Mouse (Mus musculus) ES-Bruce4 (cell line): ENCODE measurements around the gene Gm3629. TPM values are rescaled to one million over a fixed set of nuclear protein-coding genes. Genes with fewer than 3 reads are reported as not detected.
"Not testable (repeated sequence)": the region's sequence is repeated elsewhere in the genome, so short reads cannot be mapped to it uniquely, and the experiment has no call there.

Source experiments
- H3K27ac ChIP-seq: 2 replicates; pipeline ENCODE4 v1.5.1; 2012; ENCODE audit warnings: low read length, inconsistent platforms; ENCODE audit not compliant: insufficient read depth
- H3K27me3 ChIP-seq: 2 replicates; pipeline ENCODE4 v1.6.1; 2012; ENCODE audit warnings: mild to moderate bottlenecking, low read length, inconsistent platforms; ENCODE audit not compliant: control insufficient read depth, poor library complexity, insufficient read depth, severe bottlenecking
- H3K36me3 ChIP-seq: 2 replicates; pipeline ENCODE4 v1.6.1; 2012; ENCODE audit warnings: inconsistent platforms, mild to moderate bottlenecking, low read length, moderate library complexity; ENCODE audit not compliant: control insufficient read depth, poor library complexity, insufficient read depth, severe bottlenecking
- H3K4me1 ChIP-seq: one replicate; pipeline ENCODE4 v1.8.1; 2011; ENCODE audit warnings: low read length; ENCODE audit not compliant: control insufficient read depth, insufficient read depth
- H3K4me3 ChIP-seq: 2 replicates; pipeline ENCODE4 v1.5.1; 2011; ENCODE audit warnings: low read depth, mild to moderate bottlenecking, low read length
- H3K9ac ChIP-seq: 2 replicates; pipeline ENCODE4 v1.6.1; 2012; ENCODE audit warnings: low read depth, mild to moderate bottlenecking, inconsistent platforms; ENCODE audit not compliant: poor library complexity, severe bottlenecking
- H3K9me3 ChIP-seq: replicated peaks from 2 replicates; pipeline ENCODE4 v1.6.1; 2012; ENCODE audit warnings: mild to moderate bottlenecking, low read length, inconsistent platforms; ENCODE audit not compliant: control insufficient read depth, poor library complexity, insufficient read depth, severe bottlenecking
- polyA plus RNA-seq: library from polyadenylated mRNA; stranded (reverse); fragments of >200 nt; gene quantifications from 2 replicates; pipeline ENCODE4 v1.2.4, GENCODE M21; 2011; ENCODE audit warnings: low read depth; ENCODE audit not compliant: missing spikeins, insufficient read depth, insufficient read length

The Gm3629 gene
- polyA plus RNA-seq: not detected in 2 replicates

GRCm38 (mm10) chr14:6590513-6590912 lies at the start of gene Gm3629:
Gene Gm3629, minus strand, starts transcription at chr14:6590613.
- not testable (repeated sequence) for H3K36me3 ChIP-seq, H3K9ac ChIP-seq, H3K27me3 ChIP-seq, H3K4me3 ChIP-seq, H3K9me3 ChIP-seq, H3K4me1 ChIP-seq, H3K27ac ChIP-seq

- not testable (repeated sequence) for H3K4me3 ChIP-seq, H3K9ac ChIP-seq, H3K27ac ChIP-seq, H3K9me3 ChIP-seq, H3K4me1 ChIP-seq, H3K27me3 ChIP-seq, H3K36me3 ChIP-seq
Measured at GRCm38 (mm10) chr14:6622318-6622717, 31.9 kb upstream of the Gm3629 start, which contains the start of gene Gm3460. Gene Gm3460, minus strand, starts transcription at chr14:6622418.

- not testable (repeated sequence) for H3K9me3 ChIP-seq, H3K27ac ChIP-seq, H3K27me3 ChIP-seq, H3K36me3 ChIP-seq, H3K4me3 ChIP-seq, H3K4me1 ChIP-seq, H3K9ac ChIP-seq
Measured at GRCm38 (mm10) chr14:6606436-6606835, 16.0 kb upstream of the Gm3629 start.

GRCm38 (mm10) chr14:6605004-6605403 lies 14.6 kb upstream of the Gm3629 start:
- H3K36me3 ChIP-seq, H3K9me3 ChIP-seq, H3K4me3 ChIP-seq, H3K27ac ChIP-seq, H3K27me3 ChIP-seq, H3K4me1 ChIP-seq: not testable (repeated sequence)
- H3K9ac ChIP-seq: peak overlapping the region; percentile 65; the same call in 1 of the 2 replicates

- Histone ChIP-seq H3K9ac (peak overlapping the region; percentile 65; the same call in 1 of the 2 replicates), H3K4me3 (peak overlapping the region; percentile 39; the same call in 1 of the 2 replicates)
- not testable (repeated sequence) for H3K27me3 ChIP-seq, H3K27ac ChIP-seq, H3K4me1 ChIP-seq, H3K9me3 ChIP-seq, H3K36me3 ChIP-seq
Measured at GRCm38 (mm10) chr14:6604551-6604950, 14.1 kb upstream of the Gm3629 start.

- not testable (repeated sequence) for H3K27ac ChIP-seq, H3K9ac ChIP-seq, H3K4me1 ChIP-seq, H3K9me3 ChIP-seq, H3K36me3 ChIP-seq, H3K4me3 ChIP-seq, H3K27me3 ChIP-seq
Measured at GRCm38 (mm10) chr14:6537190-6537589, 53.2 kb downstream of the Gm3629 start, which contains the start of gene Gm8356. Gene Gm8356, minus strand, starts transcription at chr14:6537290.

Other genes with a start within 250 kb of the Gm3629 start
- not detected in 2 replicates for gene Gm3618, start 246.9 kb downstream of the Gm3629 start, polyA plus RNA-seq
- gene Gm16440, start 200.3 kb downstream of the Gm3629 start, polyA plus RNA-seq: not detected in 2 replicates
- gene Gm3591, start 178.1 kb downstream of the Gm3629 start, polyA plus RNA-seq: 0.40 TPM in 1 of 2 replicates, not detected in the other
- gene Gm3594, start 146.0 kb downstream of the Gm3629 start, polyA plus RNA-seq: not detected in 2 replicates
- not detected in 2 replicates for gene Gm8356, start 53.3 kb downstream of the Gm3629 start, polyA plus RNA-seq
- gene Gm3460, start 31.8 kb upstream of the Gm3629 start, polyA plus RNA-seq: not detected in 2 replicates
- 0.57 TPM in 1 of 2 replicates, not detected in the other for gene Gm10251, start 93.6 kb upstream of the Gm3629 start, polyA plus RNA-seq
- not detected in 2 replicates for gene Gm8050, start 129.6 kb upstream of the Gm3629 start, polyA plus RNA-seq
- gene Gm3636, start 151.7 kb upstream of the Gm3629 start, polyA plus RNA-seq: 4.4 and 4.9 TPM in 2 replicates
- not detected in 2 replicates for gene Gm8362, start 183.8 kb upstream of the Gm3629 start, polyA plus RNA-seq
- not detected in 2 replicates for gene Gm3642, start 249.7 kb upstream of the Gm3629 start, polyA plus RNA-seq